25 mouse cellular contexts compared by ENCODE assay signal in genomic region chr1:86349696-86350095, GRCm38 (mm10). TPM values are rescaled to one million over a fixed set of nuclear protein-coding genes. Genes with fewer than 3 reads are reported as not detected.
A peak's percentile ranks its signal among the peaks of the same experiment; 100 is the strongest.
DNase-seq lines count a peak whose midpoint lies in the region; ATAC-seq and TF ChIP-seq lines count a peak whose summit lies in the region.
"Had no signal": no experiment of that assay in that cellular context is flagged by ENCODE, and none has a peak within 500 bp of the region (broad histone marks: within the 10 kb centered on the region; RNA-seq: fewer than 3 reads in every experiment).

No protein-coding gene starts in this region.

- peaks cover 8% of the 10 kb centered on the region for H3K79me2 ChIP-seq in MEL (ENCODE audit: control insufficient read depth, insufficient read depth, low read length, poor library complexity)

- intact Hi-C loops in gastrocnemius, postnatal 14 days (cut with DNase I; ENCODE audit: low total_unique reads): no loop called here

- peaks cover 77% of the 10 kb centered on the region for H3K36me3 ChIP-seq in heart, embryonic 12.5 days
- H3K36me3 ChIP-seq in MEL (ENCODE audit: control insufficient read depth in 1 of 2, insufficient read depth in 2 of 2, low read length in 2 of 2): peaks cover 54 to 90% of the 10 kb centered on the region in 2 experiments
- H3K36me3 ChIP-seq in forebrain, embryonic 15.5 days: peaks cover 84% of the 10 kb centered on the region

- TF ChIP-seq POLR2A in MEL (IDR thresholded peaks at IDR 0.05; ENCODE audit: control insufficient read depth in 1 of 2, insufficient read depth in 1 of 2, low read depth in 1 of 2, low read length in 2 of 2, poor library complexity in 1 of 2): peak in 1 of 2 experiments; percentile 44; a peak in 1 of 4 replicates

- H3K4me1 ChIP-seq in heart, embryonic 12.5 days (replicated peaks): no peaks in the 10 kb centered on the region
- H3K4me1 ChIP-seq in MEL (ENCODE audit: control insufficient read depth in 1 of 2, insufficient read depth in 2 of 2, low read length in 2 of 2): peaks cover 0 to 6% of the 10 kb centered on the region in 2 experiments; a peak in 3 of 4 replicates
- H3K4me1 ChIP-seq in forebrain, embryonic 15.5 days: no peaks in the 10 kb centered on the region
- H3K4me1 ChIP-seq: embryonic facial prominence, embryonic 12.5 days; forebrain, embryonic 12.5 days; heart, embryonic 13.5 days; hindbrain, embryonic 15.5 days had no signal

- H3K9ac ChIP-seq in heart, embryonic 12.5 days: no peak overlapping the region
- H3K9ac ChIP-seq in MEL (ENCODE audit: control insufficient read depth, low read depth, low read length, poor library complexity, severe bottlenecking): no peak overlapping the region; the same call in 1 of the 2 replicates
- H3K9ac ChIP-seq in forebrain, embryonic 15.5 days (replicated peaks): no peak overlapping the region
- H3K9ac ChIP-seq: embryonic facial prominence, embryonic 12.5 days; forebrain, embryonic 12.5 days; forebrain, postnatal 0 days; heart, embryonic 13.5 days; hindbrain, embryonic 15.5 days had no signal

- no peaks in the 10 kb centered on the region for H3K9me3 ChIP-seq in heart, embryonic 12.5 days (replicated peaks)
- H3K9me3 ChIP-seq in MEL (replicated peaks; ENCODE audit: insufficient read depth, low read length): no peaks in the 10 kb centered on the region
- H3K9me3 ChIP-seq in forebrain, embryonic 15.5 days: no peaks in the 10 kb centered on the region
- H3K9me3 ChIP-seq: embryonic facial prominence, embryonic 12.5 days; forebrain, embryonic 12.5 days; G1E; heart, embryonic 13.5 days; hindbrain, embryonic 15.5 days had no signal

- no peak for TF ChIP-seq EP300 in MEL (IDR thresholded peaks at IDR 0.05; ENCODE audit: low read depth in 1 of 2, low read length in 2 of 2)

- H3K4me3 ChIP-seq in heart, embryonic 12.5 days: no peak overlapping the region
- H3K4me3 ChIP-seq in MEL (ENCODE audit: control insufficient read depth in 1 of 2, insufficient read depth in 1 of 2, low read depth in 2 of 2, low read length in 2 of 2): no peak overlapping the region
- H3K4me3 ChIP-seq in forebrain, embryonic 15.5 days: no peak overlapping the region
- H3K4me3 ChIP-seq: embryonic facial prominence, embryonic 12.5 days; forebrain, embryonic 12.5 days; heart, adult 2 months; heart, embryonic 13.5 days; hindbrain, embryonic 15.5 days had no signal

- 90% methylated on average over 1 of the region's 1 CpGs for WGBS in heart, embryonic 12.5 days
- 85% methylated on average over 1 of the region's 1 CpGs for WGBS in forebrain, embryonic 15.5 days

- peak; percentile 30 for DNase-seq in adrenal gland, postnatal 10 days
- no peak for DNase-seq in adrenal gland, postnatal 4 days (ENCODE audit: low spot score in 2 of 2)
- peak; percentile 13 to 29 for DNase-seq in heart, adult 18-20 months
- DNase-seq in 3T3-L1 (ENCODE audit: low read depth, low spot score) (peak; percentile 40), MEL (ENCODE audit: low read depth, low spot score) (peak; percentile 35)
- no peak for DNase-seq in gastrocnemius, postnatal 14 days
- DNase-seq: adrenal gland, postnatal 25 days; cerebellum, adult 11 months; cerebellum, adult 8-10 months; cerebellum, postnatal 14 days; embryo, embryonic 11 days; forebrain, postnatal 0 days; gastrocnemius, postnatal 25 days; heart, adult 2 months; heart, postnatal 36 days; kidney, adult 18-20 months had no signal

- no peak overlapping the region for H3K4me2 ChIP-seq in heart, embryonic 12.5 days
- no peak overlapping the region for H3K4me2 ChIP-seq in forebrain, embryonic 15.5 days (replicated peaks)
- H3K4me2 ChIP-seq: embryonic facial prominence, embryonic 12.5 days; forebrain, embryonic 12.5 days; heart, embryonic 13.5 days; hindbrain, embryonic 15.5 days had no signal

- no peak for TF ChIP-seq RAD21 in MEL (IDR thresholded peaks at IDR 0.05; ENCODE audit: low read depth, low read length)

- no peak for TF ChIP-seq CTCF in MEL (IDR thresholded peaks at IDR 0.05 in 2 of 3, conservative IDR thresholded peaks at IDR 0.05 in 1 of 3; ENCODE audit: control insufficient read depth in 1 of 3, insufficient read depth in 1 of 3, low read depth in 2 of 3, low read length in 3 of 3, poor library complexity in 1 of 3, severe bottlenecking in 1 of 3)

- no peak for ATAC-seq in heart, embryonic 12.5 days (ENCODE audit: insufficient number of reproducible peaks, low FRiP score)
- ATAC-seq in forebrain, embryonic 15.5 days (replicated peaks): no peak
- ATAC-seq: forebrain, postnatal 0 days; inflammation-experienced regulatory T-cells, adult 6 months had no signal

- no peak overlapping the region for H3K27ac ChIP-seq in heart, embryonic 12.5 days (ENCODE audit: poor library complexity, severe bottlenecking)
- no peak overlapping the region for H3K27ac ChIP-seq in MEL (ENCODE audit: control insufficient read depth, low read depth, low read length)
- H3K27ac ChIP-seq in forebrain, embryonic 15.5 days (replicated peaks): no peak overlapping the region
- H3K27ac ChIP-seq: embryonic facial prominence, embryonic 12.5 days; forebrain, embryonic 12.5 days; heart, adult 2 months; heart, embryonic 13.5 days; hindbrain, embryonic 15.5 days had no signal

- H3K27me3 ChIP-seq in heart, embryonic 12.5 days (replicated peaks): no peaks in the 10 kb centered on the region
- no peaks in the 10 kb centered on the region for H3K27me3 ChIP-seq in MEL (ENCODE audit: control insufficient read depth in 1 of 2, insufficient read depth in 2 of 2, low read length in 2 of 2)
- H3K27me3 ChIP-seq in forebrain, embryonic 15.5 days: no peaks in the 10 kb centered on the region
- H3K27me3 ChIP-seq: embryonic facial prominence, embryonic 12.5 days; forebrain, embryonic 12.5 days; heart, embryonic 13.5 days; hindbrain, embryonic 15.5 days had no signal

TF ChIP-seq in MEL, 35 proteins besides CTCF, POLR2A, EP300 and RAD21:
- 0 out of 2 replicates have a peak, but pooled peaks have one; percentile 14 for TF ChIP-seq MAFK (IDR thresholded peaks at IDR 0.05; ENCODE audit: borderline replicate concordance, low read depth, low read length)
- no peak for TF ChIP-seq ZMIZ1 (IDR thresholded peaks at IDR 0.05; ENCODE audit: low read depth, low read length)

RNA-seq across cellular contexts. Expression of gene Ncl, which starts 9.5 kb away (rescaled TPM):
- 100 to 1,000 TPM; 242 to 251 TPM for total RNA-seq in adrenal gland, postnatal 10 days (2021)
- 100 to 1,000 TPM; 335 to 347 TPM for total RNA-seq in adrenal gland, postnatal 4 days (2021)
- 100 to 1,000 TPM; 105 to 113 TPM for total RNA-seq in heart, adult 18-20 months (2021)
- 331 and 337 TPM in 2 replicates for polyA plus RNA-seq in heart, embryonic 12.5 days (2016; fragmentation: Nextera tagmentation; extraction: Ambion mirVana)
- total RNA-seq in MEL (2012; rRNA removed): 370 and 422 TPM in 2 replicates
- 1,000 to 10,000 TPM in 1 of 2 experiments, 100 to 1,000 TPM in 1; 246 to 1,708 TPM for polyA plus RNA-seq in MEL (2012; ENCODE audit: insufficient read depth in 1 of 2, insufficient read length in 2 of 2, low read depth in 1 of 2, low replicate concordance in 2 of 2, missing spikeins in 1 of 2)
- polyA plus RNA-seq in forebrain, embryonic 15.5 days (2015; fragmentation: Nextera tagmentation; extraction: Ambion mirVana): 208 and 227 TPM in 2 replicates
- total RNA-seq in gastrocnemius, postnatal 14 days (2021): 100 to 1,000 TPM; 107 to 120 TPM

RNA-seq across cellular contexts. Expression of gene B3gnt7, which starts 47.1 kb away (rescaled TPM):
- under 1 TPM; 0.36 to 0.55 TPM for total RNA-seq in adrenal gland, postnatal 10 days (2021)
- total RNA-seq in adrenal gland, postnatal 4 days (2021): 1 to 10 TPM in 1 of 2 experiments, under 1 TPM in 1; 0.96 to 2.2 TPM
- under 1 TPM; 0.42 to 0.75 TPM for total RNA-seq in heart, adult 18-20 months (2021)
- 6.3 and 7.1 TPM in 2 replicates for polyA plus RNA-seq in heart, embryonic 12.5 days (2016; fragmentation: Nextera tagmentation; extraction: Ambion mirVana)
- total RNA-seq in MEL (2012; rRNA removed): not detected in 2 replicates
- polyA plus RNA-seq in MEL (2012; ENCODE audit: insufficient read depth in 1 of 2, insufficient read length in 2 of 2, low read depth in 1 of 2, low replicate concordance in 2 of 2, missing spikeins in 1 of 2): under 1 TPM in 1 of 2 experiments, not detected in 1; 0.40 TPM
- 3.3 and 4.0 TPM in 2 replicates for polyA plus RNA-seq in forebrain, embryonic 15.5 days (2015; fragmentation: Nextera tagmentation; extraction: Ambion mirVana)
- total RNA-seq in gastrocnemius, postnatal 14 days (2021): under 1 TPM in 1 of 2 experiments, not detected in 1; 0.12 TPM
- total RNA-seq: gastrocnemius, adult 18-20 months; gastrocnemius, postnatal 25 days had no signal
- polyA plus RNA-seq: G1E; inflammation-experienced regulatory T-cells, adult 6 months had no signal

Comparison
In these comparisons a context has a peak if more than half of its experiments do, and no peak if none do; other contexts are left out.
1. DNase-seq: peak in adrenal gland, postnatal 10 days (single experiment), heart, adult 18-20 months (2 of 2), 3T3-L1 (single experiment) and MEL (single experiment); none in adrenal gland, postnatal 4 days (0 of 2) and gastrocnemius, postnatal 14 days (single experiment).